Mouse (Mus musculus) megakaryocyte, embryonic 14.5 days (primary cell): ENCODE results near the gene Hspa1l. TPM values are rescaled to one million over a fixed set of nuclear protein-coding genes. Genes with fewer than 3 reads are reported as not detected.
A peak's percentile ranks its signal among the peaks of the same experiment; 100 is the strongest.
"Not testable (repeated sequence)": the region's sequence is repeated elsewhere in the genome, so short reads cannot be mapped to it uniquely, and the experiment has no call there.

Source experiments
- H3K27me3 ChIP-seq: replicated peaks from 2 replicates; pipeline ENCODE3; 2012; ENCODE audit warnings: inconsistent platforms
- H3K36me3 ChIP-seq: replicated peaks from 2 replicates; pipeline ENCODE3; 2012; ENCODE audit warnings: low read length, inconsistent platforms, mixed read lengths
- H3K4me1 ChIP-seq: 2 replicates; pipeline ENCODE4 v1.6.1; 2012; ENCODE audit warnings: inconsistent platforms
- H3K4me3 ChIP-seq: replicated peaks from 2 replicates; pipeline ENCODE3; 2012; ENCODE audit warnings: moderate library complexity, mild to moderate bottlenecking, inconsistent platforms
- H3K9me3 ChIP-seq: 2 replicates; pipeline ENCODE4 v1.6.1; 2012; ENCODE audit warnings: inconsistent platforms
- FLI1 ChIP-seq: IDR thresholded peaks from 2 replicates; pipeline ENCODE4 v1.6.1; 2012; ENCODE audit warnings: low read length, inconsistent platforms, mixed read lengths
- GATA1 ChIP-seq: IDR thresholded peaks from 3 replicates; pipeline ENCODE4 v1.6.1; 2012; ENCODE audit warnings: mixed read lengths, low read length, inconsistent platforms, borderline replicate concordance
- polyA plus RNA-seq: library from polyadenylated mRNA; stranded (reverse); fragments of >175 nt; gene quantifications from 2 replicates; pipeline ENCODE4 v1.2.3, GENCODE M21; 2012; ENCODE audit warnings: low replicate concordance; ENCODE audit not compliant: insufficient read depth

The Hspa1l gene
- polyA plus RNA-seq, 1 experiment: not detected

GRCm38 (mm10) chr17:34959881-34960515 is 12.5 kb upstream of the Hspa1l start:
- H3K4me3 ChIP-seq: peak overlapping the region; percentile 92
- H3K9me3 ChIP-seq: 0 out of 2 replicates have a peak, but pooled peaks cover 3% of the 10 kb centered on the region
- TF ChIP-seq FLI1 (no peak), GATA1 (no peak)
- peaks cover 48% of the 10 kb centered on the region for H3K27me3 ChIP-seq
- no peaks in the 10 kb centered on the region for H3K36me3 ChIP-seq
- H3K4me1 ChIP-seq: peaks cover 23% of the 10 kb centered on the region

- TF ChIP-seq FLI1 (no peak), GATA1 (no peak)
- Histone ChIP-seq H3K9me3 (0 out of 2 replicates have a peak, but pooled peaks cover 3% of the 10 kb centered on the region), H3K27me3 (peaks cover 55% of the 10 kb centered on the region), H3K4me1 (peaks cover 32% of the 10 kb centered on the region), H3K4me3 (no peak overlapping the region), H3K36me3 (no peaks in the 10 kb centered on the region)
These were observed 11.6 kb upstream of the Hspa1l start for GRCm38 (mm10) chr17:34960702-34961493.

- TF ChIP-seq GATA1 (no peak), FLI1 (no peak)
- Histone ChIP-seq H3K27me3 (peaks cover 57% of the 10 kb centered on the region), H3K36me3 (no peaks in the 10 kb centered on the region), H3K9me3 (0 out of 2 replicates have a peak, but pooled peaks cover 3% of the 10 kb centered on the region), H3K4me3 (no peak overlapping the region), H3K4me1 (peaks cover 34% of the 10 kb centered on the region)
These were observed 10.4 kb upstream of the Hspa1l start for GRCm38 (mm10) chr17:34962125-34962524.

DNA sequence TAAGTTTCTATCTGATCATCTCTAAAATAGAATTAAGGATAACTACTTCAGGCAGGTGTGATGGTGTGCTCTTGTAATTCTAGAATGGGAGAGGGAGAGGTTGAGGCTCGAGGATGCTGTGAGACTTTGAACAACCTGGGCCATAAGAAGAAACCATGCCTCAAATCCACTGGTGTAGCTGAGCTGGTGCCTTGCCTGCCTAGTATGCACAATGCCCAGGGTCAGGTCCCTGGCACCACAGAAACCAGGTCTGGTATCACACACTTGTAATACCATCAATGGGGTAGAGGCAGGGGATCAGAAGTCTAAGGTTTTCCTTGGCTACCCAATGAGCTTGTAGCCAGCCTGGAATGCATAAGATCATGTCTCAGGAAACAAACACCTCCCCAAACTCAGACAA is 9.7 kb upstream of the Hspa1l start:
- Histone ChIP-seq H3K36me3 (no peaks in the 10 kb centered on the region), H3K27me3 (peaks cover 62% of the 10 kb centered on the region), H3K9me3 (no peaks in the 10 kb centered on the region), H3K4me3 (no peak overlapping the region), H3K4me1 (peaks cover 37% of the 10 kb centered on the region)
- TF ChIP-seq FLI1 (no peak), GATA1 (no peak)

- Histone ChIP-seq H3K4me3 (no peak overlapping the region), H3K36me3 (no peaks in the 10 kb centered on the region), H3K9me3 (no peaks in the 10 kb centered on the region), H3K27me3 (peaks cover 74% of the 10 kb centered on the region), H3K4me1 (peaks cover 36% of the 10 kb centered on the region)
- TF ChIP-seq GATA1 (no peak), FLI1 (no peak)
These were observed 7.9 kb upstream of the Hspa1l start for GRCm38 (mm10) chr17:34964640-34965049.

GRCm38 (mm10) chr17:34965627-34966026 is 6.9 kb upstream of the Hspa1l start:
- Histone ChIP-seq H3K36me3 (no peaks in the 10 kb centered on the region), H3K4me3 (no peak overlapping the region), H3K27me3 (peaks cover 69% of the 10 kb centered on the region), H3K4me1 (peaks cover 30% of the 10 kb centered on the region), H3K9me3 (no peaks in the 10 kb centered on the region)
- TF ChIP-seq FLI1 (no peak), GATA1 (no peak)

- H3K27me3 ChIP-seq: peaks cover 57% of the 10 kb centered on the region
- H3K36me3 ChIP-seq, H3K9me3 ChIP-seq, H3K4me3 ChIP-seq: not testable (repeated sequence)
- H3K4me1 ChIP-seq: peaks cover 27% of the 10 kb centered on the region
These were observed 2.7 kb upstream of the Hspa1l start, which contains the start of gene Gm20481 for GRCm38 (mm10) chr17:34969822-34970221. Gene Gm20481 (plus strand): TSS chr17:34969912.

- Histone ChIP-seq H3K27me3 (peaks cover 54% of the 10 kb centered on the region), H3K4me1 (peaks cover 20% of the 10 kb centered on the region)
- not testable (repeated sequence) for H3K36me3 ChIP-seq, H3K9me3 ChIP-seq, H3K4me3 ChIP-seq
These were observed 1.7 kb upstream of the Hspa1l start for GRCm38 (mm10) chr17:34970850-34971249.

GRCm38 (mm10) chr17:34971694-34972068 is 822 bp upstream of the Hspa1l start:
- Histone ChIP-seq H3K4me1 (peaks cover 22% of the 10 kb centered on the region), H3K27me3 (peaks cover 50% of the 10 kb centered on the region)
- not testable (repeated sequence) for H3K4me3 ChIP-seq, H3K9me3 ChIP-seq, H3K36me3 ChIP-seq

- Histone ChIP-seq H3K4me3 (no peak overlapping the region), H3K9me3 (no peaks in the 10 kb centered on the region), H3K27me3 (peaks cover 30% of the 10 kb centered on the region), H3K36me3 (no peaks in the 10 kb centered on the region), H3K4me1 (peaks cover 17% of the 10 kb centered on the region)
- no peak for TF ChIP-seq FLI1
- no peak for TF ChIP-seq GATA1
These were observed 3.3 kb downstream of the Hspa1l start for GRCm38 (mm10) chr17:34975581-34976492.
